Mouse (Mus musculus) kidney, adult 2 months (tissue): ENCODE data around the gene Gm28043.

ENCODE experiments used
- CTCF ChIP-seq: fragments of 200-500 bp; conservative IDR thresholded peaks from 2 replicates; pipeline ENCODE4 v1.5.1; 2011; ENCODE audit warnings: low read depth, mild to moderate bottlenecking, control low read depth, low read length, moderate library complexity, mixed read lengths; ENCODE audit not compliant: insufficient read depth, insufficient read length
- POLR2A ChIP-seq: fragments of 200-500 bp; IDR thresholded peaks from one replicate; pipeline ENCODE4 v1.6.1; 2011; ENCODE audit warnings: low read depth, low read length, control low read depth

DNA sequence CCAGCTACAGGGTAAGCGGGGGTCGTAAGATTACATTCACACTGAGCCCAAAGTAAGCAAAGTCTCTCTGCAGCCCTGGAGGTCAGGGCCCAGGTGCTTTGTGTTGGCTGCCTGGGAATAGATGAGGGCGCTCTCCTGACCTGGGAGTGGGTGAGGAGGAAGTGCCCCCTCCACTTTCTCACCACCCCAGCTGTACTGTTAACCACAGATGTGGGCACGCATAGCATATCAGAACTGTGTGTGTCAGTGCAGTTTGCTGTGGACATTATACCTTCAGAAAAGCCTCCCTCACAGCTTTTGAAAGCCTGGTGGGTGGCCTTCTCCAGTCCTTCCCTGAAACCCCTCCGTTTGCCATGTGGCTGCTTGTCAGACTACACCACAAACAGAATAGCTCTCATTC, 30.4 kb upstream of the Gm28043 start:
- TF ChIP-seq CTCF (no peak), POLR2A (no peak)
